Mouse (Mus musculus) cerebellum, adult 8-10 months (tissue): ENCODE results near the gene Flywch1.
A peak's percentile ranks its signal among the peaks of the same experiment; 100 is the strongest.

Experiments
- DNase-seq: peaks from one replicate; pipeline ENCODE4 v3.0.0; 2022

Flywch1 gene

DNA sequence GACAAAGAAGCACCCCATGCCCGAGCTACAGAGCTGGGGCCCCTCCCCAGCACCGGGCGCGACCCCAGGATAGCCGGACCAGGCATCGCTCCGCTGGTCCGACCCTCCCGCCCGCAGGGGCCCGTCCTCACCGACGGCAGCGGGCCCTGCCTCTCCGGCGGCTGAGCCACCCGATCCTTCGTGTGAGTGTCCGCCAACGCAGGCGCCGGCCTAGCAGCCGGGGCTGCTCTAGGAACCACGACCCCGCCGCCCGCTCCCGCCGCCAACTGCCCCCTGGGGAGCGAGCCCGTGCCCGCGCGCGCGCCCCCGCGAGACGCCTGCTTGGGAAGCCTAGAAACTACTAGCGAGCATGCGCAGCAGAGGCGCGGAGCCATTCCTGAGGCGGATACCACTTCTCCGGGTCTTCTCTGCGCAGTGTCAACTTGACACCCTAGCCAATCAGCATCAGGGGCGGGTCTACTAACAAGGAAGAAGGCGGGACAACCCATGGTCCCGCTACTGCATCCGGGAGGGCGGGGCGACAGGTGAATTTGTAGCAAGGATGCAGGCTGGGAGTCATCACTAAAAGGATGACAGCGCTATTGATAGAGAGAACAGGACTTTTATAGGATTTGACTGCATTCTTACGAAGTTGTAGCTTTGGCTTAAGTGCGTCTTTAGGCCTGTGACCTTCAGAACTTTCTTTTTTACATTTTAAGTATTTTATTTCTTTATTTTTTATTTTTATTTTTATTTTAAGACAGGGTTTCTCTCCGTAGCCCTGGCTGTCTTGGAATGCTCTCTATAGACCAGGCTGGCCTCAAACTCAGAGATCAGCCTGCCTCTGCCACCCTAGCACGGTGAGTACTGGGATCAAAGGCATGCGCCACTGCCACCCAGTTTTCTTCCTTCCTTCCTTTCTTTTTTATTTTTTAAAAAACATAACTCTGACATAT, at the start of gene Flywch1:
Flywch1 (minus strand) TSS at position 319 of the 935 bp plus-strand sequence.
- DNase-seq, result peak; percentile 98

DNA sequence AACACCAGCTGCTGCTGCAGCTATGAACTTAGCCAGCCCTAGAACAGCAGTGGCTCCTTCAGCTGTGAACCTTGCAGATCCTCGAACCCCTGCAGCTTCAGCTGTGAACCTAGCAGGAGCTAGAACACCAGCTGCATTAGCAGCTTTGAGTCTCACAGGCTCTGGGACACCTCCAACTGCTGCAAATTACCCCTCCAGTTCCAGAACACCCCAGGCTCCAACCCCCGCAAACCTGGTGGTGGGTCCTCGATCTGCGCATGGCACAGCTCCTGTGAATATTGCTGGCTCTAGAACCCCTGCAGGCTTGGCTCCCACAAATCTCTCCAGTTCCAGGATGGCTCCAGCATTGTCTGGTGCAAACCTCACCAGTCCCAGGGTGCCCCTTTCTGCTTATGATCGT, 49.3 kb upstream of the Flywch1 start:
- no peak for DNase-seq

DNA sequence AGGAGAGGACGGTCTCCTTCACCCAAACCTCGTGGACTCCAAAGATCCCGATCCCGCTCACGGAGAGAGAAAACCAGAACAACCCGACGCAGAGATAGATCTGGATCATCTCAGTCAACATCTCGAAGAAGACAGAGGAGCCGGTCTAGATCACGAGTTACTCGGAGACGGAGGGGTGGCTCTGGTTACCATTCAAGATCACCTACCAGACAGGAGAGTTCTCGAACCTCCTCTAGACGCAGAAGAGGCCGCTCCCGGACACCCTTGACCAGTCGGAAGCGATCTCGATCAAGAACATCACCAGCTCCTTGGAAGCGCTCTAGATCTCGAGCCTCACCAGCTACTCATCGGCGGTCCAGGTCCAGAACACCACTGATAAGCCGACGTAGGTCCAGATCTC, 47.8 kb upstream of the Flywch1 start:
- DNase-seq, result no peak

DNA sequence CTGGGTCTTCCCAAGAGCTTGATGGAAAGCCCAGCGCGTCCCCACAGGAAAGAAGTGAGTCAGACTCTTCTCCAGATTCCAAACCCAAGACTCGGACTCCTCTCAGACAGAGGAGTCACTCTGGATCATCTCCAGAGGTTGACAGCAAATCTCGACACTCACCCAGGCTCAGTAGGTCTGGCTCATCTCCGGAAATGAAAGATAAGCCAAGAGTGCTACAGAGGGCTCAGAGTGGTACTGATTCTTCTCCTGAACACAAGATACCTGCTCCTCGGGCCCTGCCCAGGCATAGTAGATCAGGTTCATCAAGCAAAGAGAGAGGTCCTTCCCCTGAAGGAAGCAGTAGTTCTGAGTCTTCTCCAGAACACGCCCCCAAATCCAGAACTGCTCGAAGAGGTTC, 47.2 kb upstream of the Flywch1 start:
- DNase-seq, result no peak

DNA sequence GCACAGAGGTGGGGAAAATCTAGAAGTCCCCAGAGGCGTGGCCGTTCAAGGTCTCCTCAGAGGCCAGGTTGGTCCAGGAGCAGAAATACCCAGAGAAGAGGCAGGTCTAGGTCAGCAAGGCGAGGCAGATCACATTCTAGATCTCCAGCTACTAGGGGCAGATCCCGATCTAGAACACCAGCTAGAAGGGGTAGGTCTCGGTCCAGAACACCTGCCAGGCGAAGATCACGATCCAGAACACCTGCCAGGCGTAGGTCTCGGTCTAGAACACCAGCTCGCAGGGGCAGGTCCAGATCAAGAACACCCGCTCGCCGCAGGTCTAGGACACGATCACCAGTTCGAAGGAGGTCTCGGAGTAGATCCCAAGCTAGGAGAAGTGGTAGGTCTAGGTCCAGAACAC, 44.2 kb upstream of the Flywch1 start:
- DNase-seq, result no peak

DNA sequence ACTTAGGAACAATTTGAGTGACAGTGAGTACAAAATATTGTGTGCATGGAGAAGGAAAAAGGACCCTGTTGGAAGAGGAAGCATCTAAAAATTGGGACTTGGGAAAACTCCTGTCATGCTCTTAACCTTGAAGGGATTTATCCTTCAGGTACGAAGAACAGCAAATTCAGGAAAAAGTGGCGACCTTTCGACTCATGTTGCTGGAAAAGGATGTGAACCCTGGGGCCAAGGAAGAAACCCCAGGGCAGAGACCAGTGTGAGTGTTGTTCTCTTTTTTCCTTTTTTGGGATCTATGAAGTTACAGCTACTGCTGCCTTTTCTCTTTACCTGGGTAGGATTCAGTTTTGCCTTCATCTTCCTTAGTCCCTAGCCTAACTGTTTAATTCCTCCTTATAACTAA, 36.5 kb upstream of the Flywch1 start:
- DNase-seq, result no peak

DNA sequence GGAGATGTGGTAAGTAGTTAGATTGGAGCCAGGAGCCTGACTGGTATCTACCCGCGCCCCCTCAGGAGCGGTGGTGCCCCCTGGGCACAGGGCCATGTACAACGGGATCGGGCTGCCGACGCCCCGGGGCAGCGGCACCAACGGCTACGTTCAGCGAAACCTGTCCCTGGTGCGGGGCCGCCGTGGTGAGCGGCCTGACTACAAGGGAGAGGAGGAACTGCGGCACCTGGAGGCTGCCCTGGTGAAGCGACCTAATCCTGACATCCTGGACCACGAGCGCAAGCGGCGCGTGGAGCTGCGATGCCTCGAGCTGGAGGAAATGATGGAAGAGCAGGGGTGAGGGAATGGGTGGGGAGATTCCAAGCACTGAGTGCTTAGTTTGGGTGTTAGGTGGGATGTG, 35.5 kb upstream of the Flywch1 start:
- peak; percentile 49 for DNase-seq

DNA sequence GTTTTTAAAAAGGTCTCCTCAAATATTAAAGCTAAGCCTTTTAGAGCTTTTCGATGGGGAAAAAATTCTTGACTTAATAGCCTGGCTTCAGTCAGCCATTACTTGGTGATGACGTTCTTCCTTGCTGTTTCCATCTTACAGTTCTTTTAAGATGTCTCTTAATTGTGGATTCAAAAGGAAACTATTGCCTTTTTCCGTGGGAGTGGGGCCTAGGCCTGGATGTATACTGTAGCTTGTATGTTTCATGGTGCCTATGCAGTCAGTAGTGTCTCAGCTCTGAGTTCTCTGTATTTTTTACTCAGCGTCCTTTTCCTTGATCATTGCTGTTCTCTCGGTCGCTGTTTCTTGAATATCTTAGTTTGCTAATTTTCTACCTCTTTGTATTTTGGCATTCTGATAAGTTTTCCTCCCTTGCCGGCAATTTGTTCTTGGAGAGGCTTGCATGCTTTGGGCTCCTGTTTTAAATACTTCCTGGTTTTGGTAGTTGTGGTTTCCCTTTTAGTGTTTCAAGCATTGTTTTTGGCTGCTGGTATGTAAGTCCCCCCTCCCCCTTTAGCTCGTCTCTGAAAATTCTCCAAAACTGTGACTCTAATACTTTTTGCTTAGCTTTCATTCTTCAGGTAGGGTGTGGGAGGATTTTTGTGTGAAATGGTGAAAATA, 33.2 kb upstream of the Flywch1 start:
- DNase-seq, result no peak

DNA sequence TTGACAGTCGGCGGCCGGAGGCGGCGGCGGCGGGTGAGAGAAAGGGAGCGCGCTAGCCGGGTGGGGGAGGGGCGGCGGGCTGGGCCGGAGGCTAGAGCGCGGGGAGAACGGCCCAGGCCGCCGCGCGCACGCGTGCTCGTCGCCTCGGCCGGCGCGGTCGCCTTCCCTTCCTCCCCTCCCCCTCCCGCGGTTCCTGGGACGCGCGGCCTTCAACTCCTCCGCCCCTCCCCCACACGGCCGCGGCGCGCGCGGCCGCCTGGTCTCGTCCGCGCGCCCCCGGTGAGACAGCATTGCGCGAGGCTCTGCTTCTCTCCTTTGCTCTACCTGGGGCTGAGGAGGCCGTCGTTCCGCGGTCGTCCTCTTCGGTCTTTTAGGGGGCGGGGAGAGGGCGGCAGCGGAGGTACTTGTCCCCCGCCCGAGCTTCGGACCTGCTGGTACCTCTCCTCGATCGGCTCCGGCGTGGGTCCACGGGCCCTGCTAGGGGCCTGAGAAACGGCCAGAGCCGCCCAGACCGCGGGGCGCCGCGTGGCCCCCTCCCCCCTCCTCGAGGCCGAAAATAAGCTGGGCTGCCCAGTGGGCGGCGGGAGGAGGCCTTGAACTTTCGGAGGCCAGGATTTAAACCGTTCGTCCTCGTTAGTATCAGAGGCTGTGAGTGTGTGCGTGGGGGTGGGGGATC, 32.1 kb upstream of the Flywch1 start:
- DNase-seq, result peak; percentile 64

DNA sequence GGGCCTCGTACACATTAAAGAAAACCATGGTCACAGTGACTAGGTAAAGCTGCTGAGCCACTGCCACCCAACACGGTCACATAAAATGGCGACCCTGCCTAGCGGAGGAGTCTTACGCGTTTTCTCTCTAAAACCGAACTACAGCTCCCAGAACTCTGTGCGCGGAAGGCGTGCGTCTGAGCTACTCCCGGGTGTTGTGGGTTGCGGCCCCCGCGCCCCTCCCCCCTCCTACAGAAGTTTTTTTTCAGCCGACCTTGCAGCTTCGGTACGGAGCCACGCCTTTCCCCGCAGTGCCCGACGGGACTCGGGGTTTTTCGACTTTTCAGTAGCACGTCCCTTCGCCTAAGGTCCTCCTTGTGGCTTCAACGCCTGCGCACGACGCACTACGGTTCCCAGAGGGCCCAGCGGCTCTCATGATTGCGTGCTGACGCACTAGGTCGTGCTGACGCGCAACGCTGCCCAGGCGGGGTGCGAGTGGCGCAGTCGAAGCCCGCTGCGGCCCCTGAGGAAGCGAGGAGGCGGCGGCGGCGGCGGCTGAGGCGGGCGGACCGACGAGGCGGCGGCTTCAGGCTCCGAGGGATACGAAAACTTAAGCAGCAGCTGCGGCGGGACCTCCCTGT, 31.5 kb upstream of the Flywch1 start:
- peak; percentile 96 for DNase-seq

DNA sequence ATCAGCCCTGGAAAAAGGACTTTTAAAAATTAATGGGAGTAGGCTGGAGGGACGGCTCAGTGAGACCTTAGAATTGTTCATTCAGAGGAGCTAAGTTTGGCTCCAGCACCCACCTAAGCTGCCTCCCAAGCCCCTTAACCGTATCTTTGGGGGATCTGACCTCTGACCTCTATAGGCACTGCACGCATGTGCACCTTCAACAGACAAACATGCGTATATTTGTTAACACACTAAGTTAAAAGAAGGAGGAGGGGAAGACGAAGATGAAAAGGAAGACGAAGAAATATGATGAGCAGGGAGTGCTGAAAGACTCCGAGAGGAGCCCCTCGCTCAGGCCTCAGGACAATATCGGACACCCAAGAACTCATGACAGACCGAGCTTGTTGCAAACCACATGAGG, 30.2 kb upstream of the Flywch1 start:
- DNase-seq, result no peak

DNA sequence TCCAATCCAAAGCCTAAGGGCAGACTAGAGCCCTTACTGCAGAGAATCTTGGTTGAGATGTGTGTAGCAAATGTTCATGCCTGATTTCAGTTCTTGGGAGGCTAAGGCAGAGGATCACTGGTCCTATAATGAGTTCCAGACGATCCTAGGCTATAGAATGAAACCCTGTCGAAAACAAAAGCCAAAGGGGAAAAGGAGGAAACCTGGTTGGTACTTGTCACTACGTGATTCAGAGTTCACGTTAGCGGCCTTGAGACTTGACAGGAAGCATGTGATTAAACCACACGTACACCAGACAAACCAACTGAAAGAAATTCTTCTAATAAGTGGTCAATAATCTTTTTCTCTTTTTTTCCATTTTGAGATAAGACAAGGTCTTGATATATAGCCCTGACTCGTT, 25.9 kb upstream of the Flywch1 start:
- no peak for DNase-seq

DNA sequence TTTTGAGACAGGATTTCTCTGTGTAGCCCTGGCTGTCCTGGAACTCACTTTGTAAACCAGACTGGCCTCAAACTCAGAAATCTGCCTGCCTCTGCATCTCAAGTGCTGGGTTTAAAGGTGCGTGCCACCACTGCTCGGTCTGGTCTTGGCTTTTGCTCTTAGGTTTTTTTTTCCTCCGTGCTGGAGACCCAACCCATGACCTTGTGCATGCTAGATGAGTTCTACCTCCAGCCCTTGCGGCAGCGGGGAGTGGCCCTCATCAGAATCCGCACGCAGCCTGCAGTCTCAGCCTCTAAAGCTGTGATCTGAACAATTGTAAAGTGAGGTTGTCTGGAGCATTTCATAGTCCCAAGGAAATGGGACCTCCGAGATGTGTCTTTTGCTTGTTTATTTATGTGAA, 23.9 kb upstream of the Flywch1 start:
- no peak for DNase-seq

DNA sequence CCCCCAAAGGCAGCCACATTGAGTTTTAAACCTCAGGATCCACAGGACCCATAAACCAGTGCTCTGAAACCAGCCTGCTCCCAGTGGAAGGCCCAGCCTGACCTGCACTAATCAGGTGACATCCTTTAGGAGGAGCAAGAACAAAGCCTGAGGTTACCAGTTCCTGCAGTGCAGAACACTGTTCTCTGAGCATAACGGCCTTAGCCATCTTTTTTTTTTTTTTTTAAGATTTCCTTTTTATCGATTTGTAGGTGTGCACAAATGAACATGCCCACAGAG, 19.6 kb upstream of the Flywch1 start:
- DNase-seq, result no peak

DNA sequence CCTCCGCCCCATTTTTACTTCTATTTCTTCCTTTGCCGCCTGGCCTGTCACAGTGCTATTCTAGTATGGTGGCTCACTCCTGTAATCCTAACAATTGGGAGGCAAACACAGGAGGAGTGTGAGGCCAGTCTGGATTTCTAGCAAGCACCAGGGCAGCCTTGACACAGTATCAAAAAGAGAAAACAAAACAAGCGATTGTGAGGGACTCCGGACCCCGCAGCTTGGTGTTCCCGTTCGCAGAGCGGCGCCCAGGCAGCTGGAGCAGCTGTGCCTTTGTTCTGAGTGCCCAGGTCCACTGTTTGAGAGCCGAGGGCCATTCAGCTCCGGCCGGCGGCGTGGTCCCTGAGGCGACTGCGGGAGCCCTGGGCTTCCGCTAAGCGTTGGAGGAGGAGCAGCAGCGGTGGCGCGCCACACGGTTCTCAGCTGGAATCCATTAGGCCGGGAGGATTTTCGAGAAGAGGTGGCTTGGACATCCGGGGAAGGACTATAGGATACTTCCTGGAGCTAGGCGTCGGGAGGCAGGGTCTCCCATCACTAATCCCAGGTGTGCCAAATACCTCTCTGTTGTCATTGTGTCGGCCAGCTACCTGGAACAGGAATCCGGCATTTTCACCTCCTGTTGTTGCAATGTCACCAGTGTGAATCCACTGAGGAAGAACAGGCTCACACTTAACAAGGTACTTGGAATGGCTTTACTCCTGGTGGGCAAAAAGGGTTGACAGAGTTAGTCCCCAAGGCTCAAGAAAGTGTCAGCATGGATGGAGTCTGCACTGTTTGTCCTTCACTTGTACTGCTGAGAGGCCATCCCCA, 19.1 kb upstream of the Flywch1 start, which contains the start of gene Srrm2:
Srrm2 (plus strand) TSS at position 264 of the 810 bp plus-strand sequence.
- DNase-seq, result peak; percentile 65

DNA sequence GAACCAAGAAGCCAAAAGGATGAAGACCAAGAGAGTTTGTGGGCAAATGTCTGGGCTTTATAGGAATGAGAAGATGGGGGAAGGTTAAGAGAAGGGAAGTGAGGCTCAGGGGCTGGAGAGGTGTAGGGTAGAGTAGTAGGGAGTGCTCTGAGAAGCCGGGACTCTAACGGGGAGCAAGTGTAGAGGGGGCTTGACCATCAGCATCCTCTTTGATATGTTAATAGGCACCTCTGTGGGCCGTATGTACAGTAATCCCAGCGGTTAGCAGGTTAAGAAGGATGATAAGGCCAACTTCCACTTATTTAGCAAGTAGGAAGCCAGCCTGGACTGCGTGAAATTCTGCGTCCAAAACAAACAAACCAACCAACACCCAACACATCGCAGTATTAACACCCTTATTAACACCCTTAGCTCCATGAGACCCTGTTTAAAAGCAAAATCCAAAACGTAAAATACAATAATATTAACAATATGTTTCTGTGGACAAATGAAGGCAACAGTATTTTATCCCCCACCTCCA, 18.4 kb upstream of the Flywch1 start:
- no peak for DNase-seq

DNA sequence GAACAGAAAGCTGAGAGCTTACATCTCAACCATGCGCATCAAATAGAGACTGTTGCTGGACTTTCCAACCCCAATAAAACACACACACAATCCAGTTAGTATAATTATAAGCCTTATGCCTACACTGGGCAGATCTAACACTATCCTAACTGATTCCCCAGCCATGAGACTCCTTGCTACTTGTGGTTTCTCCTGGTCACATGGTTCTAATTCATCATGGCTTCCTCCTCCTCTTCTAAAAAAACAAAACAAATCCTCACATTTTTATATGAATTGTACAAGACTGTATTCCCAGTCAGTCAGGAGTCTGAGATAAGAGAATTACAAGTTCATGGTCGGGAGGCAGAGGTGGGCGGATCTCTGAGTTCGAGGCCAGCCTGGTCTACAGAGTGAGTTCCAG, 17.6 kb upstream of the Flywch1 start:
- DNase-seq, result no peak

DNA sequence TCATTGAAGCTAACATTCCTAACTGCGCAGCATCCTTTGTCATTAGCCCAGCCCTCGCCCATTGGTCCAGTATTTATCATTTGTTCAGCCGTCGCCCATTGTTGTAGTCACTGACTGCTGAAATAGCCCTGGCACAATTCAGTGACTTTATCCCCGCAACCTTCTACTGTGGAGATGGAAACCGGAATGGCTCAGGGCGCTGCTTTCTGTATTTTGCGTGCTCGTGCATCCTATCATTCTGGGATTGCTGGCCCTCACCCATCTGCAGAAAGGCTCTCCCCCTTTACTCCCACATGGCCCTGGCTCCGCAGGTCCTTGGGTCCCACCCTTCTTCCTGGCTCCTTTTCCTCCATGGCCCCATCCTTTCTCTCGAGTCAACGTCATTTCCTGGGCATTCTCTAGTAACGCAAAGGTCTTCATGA, 15.1 kb upstream of the Flywch1 start:
- DNase-seq, result peak; percentile 65

DNA sequence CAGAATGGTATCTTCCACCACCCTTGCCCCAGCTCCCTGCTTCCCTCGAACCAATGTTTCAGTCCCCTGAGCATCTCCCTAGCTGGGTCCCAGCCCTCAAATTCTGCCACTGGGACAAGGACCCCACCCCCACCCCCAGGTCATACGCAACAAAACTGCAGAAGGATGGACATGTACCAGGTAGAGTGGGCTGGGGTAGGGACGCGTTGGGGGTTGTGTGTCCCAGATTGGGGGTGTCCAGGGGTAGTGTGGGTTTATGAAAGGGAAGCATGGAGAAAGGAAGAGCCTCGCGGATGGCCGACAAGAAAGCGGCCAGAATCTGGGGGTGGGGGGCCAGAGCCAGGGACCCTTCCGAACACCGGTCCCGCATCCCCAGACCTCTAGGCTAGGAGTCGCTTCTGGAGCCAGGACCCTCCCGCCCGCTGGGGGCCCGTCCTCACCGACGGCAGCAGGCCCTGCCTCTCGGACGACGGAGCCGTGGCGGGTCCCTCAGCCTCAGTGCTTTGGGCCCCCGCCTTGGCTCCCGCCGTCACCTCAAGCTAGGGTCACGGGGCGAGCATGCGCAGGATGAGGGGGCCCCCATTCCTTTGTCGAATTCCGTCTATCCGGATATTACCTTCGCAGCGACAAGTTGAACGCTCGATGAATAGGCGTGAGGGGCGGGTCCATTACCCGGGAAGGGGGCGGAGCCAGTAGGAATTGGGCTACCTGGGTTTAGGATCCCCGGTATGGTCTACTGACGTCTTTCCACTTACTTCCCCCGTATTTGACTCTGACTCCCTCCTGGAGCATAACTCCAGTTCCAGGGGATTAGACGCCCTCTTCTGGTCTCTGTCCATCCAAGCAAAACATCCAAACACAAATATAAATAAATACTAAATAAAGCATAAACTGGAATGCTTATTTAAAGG, 14.4 kb upstream of the Flywch1 start, which contains the start of gene Flywch2:
Flywch2 (minus strand) TSS at position 521 of the 911 bp plus-strand sequence.
- peak; percentile 94 for DNase-seq

DNA sequence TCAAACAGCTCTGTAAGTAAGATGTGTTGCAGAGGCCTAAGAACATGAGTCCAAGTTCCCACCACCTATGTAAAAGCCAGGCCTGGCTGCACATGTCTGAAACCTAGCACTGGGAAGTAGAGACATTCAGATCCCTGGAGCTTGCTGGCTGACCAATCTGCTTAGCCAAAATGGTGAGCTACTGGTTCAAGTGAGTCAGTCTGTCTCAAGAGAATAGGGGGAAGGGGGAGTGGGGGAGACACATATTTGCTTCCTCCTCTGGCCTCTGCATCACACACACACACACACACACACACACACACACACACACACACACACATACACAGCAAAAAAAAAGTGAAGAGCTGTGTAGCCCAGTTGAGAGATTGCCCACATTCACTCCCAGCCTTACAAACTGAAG, 11.9 kb upstream of the Flywch1 start:
- no peak for DNase-seq

DNA sequence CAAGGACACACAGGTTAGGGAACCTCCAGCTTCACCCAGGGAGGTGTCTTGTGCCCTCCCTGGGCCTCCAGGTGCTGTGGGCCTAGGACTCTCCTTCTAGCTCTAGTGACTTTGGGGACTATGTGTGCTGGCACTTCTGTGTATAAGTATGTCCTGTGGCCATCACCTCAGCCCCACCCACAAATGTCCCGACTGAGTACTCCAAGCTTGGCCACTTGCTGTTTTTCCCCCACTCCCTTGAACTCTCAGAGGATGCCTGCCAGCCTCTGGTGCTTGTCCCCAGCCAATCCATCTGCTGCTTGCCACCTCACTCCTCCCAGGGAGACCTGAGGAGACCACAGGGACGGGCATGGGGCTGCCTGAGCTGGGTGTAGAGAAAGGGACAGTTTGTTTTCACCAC, 7.0 kb upstream of the Flywch1 start:
- no peak for DNase-seq
